Mouse (Mus musculus): Measurements from ENCODE around the gene Il34. TPM values are rescaled to one million over a fixed set of nuclear protein-coding genes. Genes with fewer than 3 reads are reported as not detected.

The Il34 gene
- total RNA-seq, 2 experiments from 2014 or later = 5.2 TPM

- no peak for TF ChIP-seq CTCF (IDR thresholded peaks at IDR 0.05)
- peak; percentile 14 for DNase-seq
- no peak overlapping the region for H3K4me3 ChIP-seq
- H3K27ac ChIP-seq = no peak overlapping the region
- intact Hi-C loops (cut with DNase I) = no loop called here
Measured at GRCm38 (mm10) chr8:110708429-110708828, 97.3 kb downstream of the Il34 start.

DNA sequence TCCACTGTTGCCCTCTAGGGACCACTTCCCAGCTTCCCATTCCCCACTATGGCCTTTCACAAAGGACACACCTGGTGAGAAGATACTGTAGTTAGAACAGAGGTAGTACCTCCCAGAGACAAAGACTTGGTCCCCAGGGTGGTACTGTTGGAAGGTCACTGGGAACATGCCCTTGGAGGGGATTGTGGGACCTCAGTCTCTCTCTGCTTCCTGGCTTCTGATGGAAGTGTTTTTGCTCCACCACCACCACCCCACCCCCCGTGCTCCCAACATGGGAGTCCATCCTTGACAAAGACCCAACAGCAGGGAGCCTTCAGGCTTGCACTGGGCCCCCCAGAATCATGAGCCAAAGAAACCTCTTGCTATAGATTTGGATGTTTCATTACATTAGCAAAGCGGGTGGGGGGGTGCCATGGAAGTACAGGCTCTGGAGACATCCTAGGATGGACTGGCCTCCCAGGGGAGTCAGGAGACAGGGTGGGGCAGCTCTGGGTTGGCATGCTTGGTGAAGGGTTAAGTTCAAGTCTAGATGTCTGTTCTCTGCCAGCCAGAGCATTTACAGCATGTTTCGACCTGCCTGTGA is 99.3 kb downstream of the Il34 start:
- TF ChIP-seq CTCF (IDR thresholded peaks at IDR 0.05) = no peak
- no peak overlapping the region for H3K4me3 ChIP-seq
- intact Hi-C loops (cut with DNase I) = no loop called here
- H3K27ac ChIP-seq = no peak overlapping the region
- no peak for DNase-seq

GRCm38 (mm10) chr8:110705391-110706287 is 100.1 kb downstream of the Il34 start:
- peak overlapping the region; percentile 46; the same call in 1 of the 2 replicates for H3K27ac ChIP-seq
- intact Hi-C loops (cut with DNase I) = no loop called here

DNA sequence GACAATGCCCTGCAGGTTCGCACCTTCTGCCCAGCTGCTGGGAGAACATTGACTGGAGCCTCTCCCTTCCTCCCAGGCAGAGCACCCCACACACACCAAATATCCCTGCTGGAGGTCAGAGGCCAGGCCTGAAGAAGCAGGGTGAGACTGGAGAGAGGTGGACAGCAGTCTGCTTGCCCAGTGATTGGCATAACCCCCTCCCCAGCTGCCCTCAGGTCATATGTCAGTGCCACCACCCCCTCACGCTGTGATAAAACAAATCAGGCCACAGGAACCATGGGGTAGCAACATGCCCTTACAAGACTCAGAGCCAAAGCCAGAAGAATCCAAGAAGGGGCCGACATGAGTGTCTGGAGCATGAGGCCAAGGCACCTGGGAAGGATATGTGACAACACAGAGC is 101.6 kb downstream of the Il34 start:
- intact Hi-C loops (cut with DNase I) = no loop called here
- H3K4me3 ChIP-seq = peak overlapping the region; percentile 55
- no peak for DNase-seq
- TF ChIP-seq CTCF (IDR thresholded peaks at IDR 0.05) = no peak
- peak overlapping the region; percentile 83 for H3K27ac ChIP-seq

More at GRCm38 (mm10) chr8:110705391-110706287, 100.1 kb downstream of the Il34 start:
- no peak for TF ChIP-seq CTCF (IDR thresholded peaks at IDR 0.05)
- no peak overlapping the region for H3K4me3 ChIP-seq
- DNase-seq = peak; percentile 66

DNA sequence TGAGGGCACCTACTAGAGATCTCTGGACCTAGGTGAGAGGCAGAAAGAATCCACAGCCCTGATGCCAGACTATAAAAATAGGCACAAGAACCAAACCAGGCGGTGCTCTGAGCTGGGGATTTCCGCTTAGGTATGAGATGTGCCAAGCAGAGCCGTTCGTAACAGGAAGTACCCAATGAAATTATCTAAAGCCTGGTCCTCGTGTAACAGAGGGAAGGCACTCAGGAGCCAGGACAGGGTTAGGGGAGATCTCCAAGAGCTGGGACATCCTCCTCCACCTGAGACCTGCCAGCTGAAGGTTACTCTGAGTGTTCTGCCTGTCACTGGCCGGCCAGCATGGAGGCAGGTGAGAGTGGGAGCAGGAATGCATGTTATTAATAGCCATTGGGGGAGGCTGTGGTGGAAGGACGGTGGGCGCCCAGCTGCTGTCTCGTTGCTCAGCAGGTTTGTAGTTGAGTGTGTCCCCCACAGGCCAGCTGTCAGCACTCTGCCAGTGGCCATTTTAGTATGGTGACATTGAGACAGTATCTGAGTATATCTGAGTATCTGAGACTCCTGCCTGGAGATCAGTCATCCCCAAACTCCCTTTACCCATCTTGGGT is 102.2 kb downstream of the Il34 start:
- no peak for TF ChIP-seq CTCF (IDR thresholded peaks at IDR 0.05)
- DNase-seq = no peak
- Histone ChIP-seq H3K27ac (peak overlapping the region; percentile 83), H3K4me3 (peak overlapping the region; percentile 55)
- intact Hi-C loops (cut with DNase I) = no loop called here

DNA sequence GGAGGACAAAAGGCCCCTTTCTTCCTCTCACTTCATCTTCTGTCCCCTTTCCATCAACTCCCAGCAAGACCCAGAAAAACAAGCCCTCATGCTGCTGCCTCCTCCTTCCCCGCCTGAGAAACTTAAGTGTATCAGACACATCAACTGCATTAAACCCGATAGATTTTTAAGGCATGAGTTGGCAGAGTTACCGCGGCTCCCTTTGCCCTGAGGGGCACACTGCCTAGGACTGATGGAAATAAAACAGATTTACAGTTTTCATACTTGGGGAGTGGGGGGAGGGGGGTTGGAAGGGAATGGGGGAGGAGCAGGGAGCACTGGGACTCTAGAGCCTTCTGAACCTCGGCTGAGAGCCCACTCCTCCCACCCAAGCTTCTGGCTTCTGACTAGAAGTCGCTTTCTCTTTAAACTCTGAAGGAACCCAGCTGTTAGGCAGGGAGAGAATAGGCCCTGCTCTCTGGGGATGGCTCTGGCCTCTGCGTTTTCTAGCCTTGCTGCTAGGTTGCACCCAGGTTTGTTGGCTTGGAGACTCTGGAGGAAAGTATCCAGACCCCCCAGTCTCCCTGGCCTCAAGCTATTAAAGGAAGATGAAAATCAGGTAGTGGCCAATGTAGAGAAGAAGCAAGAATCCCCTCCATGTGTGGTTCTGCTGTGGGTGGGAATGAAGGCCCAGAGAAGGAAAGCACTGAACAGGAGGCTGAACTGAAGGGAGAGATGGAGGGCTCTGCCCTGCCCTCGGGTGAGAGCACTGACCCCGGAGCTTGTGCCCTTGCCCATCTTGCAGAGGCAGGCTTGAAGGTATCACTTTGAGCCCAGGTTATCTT is 102.9 kb downstream of the Il34 start:
- Histone ChIP-seq H3K4me3 (peak overlapping the region; percentile 55), H3K27ac (peak overlapping the region; percentile 83)
- TF ChIP-seq CTCF (IDR thresholded peaks at IDR 0.05) = no peak
- no peak for DNase-seq
- intact Hi-C loops (cut with DNase I) = no loop called here

DNA sequence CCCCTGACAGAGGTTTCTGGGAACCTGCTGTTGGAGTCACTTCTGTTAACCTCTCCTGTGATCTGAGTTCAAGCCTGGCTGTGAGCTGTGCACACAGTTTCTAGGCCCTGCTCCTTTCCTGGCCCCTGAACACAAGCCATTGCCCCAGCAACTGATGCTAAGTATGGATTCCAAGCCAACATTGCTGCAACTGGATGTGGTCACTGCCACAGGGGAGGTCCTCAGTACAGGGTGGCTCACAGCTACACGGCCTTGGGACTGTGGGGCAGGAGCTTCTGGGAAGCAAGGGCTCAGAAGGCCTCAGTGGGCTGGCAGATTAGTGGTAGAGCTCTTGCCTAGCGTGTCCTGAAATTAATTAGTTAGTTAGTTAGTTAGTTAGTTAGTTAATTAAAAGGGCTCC is 105.2 kb downstream of the Il34 start:
- no peak overlapping the region for H3K4me3 ChIP-seq
- no peak for DNase-seq
- TF ChIP-seq CTCF (IDR thresholded peaks at IDR 0.05) = no peak
- intact Hi-C loops (cut with DNase I) = no loop called here
- no peak overlapping the region for H3K27ac ChIP-seq

DNA sequence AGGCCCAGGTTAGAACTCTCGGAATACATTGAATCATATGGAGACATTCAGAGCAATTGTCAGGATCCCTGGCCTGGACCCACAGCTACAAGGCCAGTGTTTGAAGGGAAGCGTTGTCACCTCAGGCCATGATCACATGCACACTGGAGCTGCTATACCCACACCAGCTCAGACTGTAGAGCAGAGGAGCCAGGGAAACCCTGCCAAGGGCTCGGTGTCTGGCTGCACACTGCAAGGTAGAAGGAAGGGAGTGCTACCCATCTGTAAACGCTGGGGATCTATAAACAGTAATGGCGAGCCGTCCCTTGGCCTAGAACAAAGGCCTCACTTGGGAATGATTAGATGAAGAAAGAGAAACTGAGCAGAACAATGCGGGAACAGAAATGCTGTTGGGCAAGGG is 106.2 kb downstream of the Il34 start:
- H3K27ac ChIP-seq = no peak overlapping the region
- intact Hi-C loops (cut with DNase I) = no loop called here
- no peak for DNase-seq
- no peak overlapping the region for H3K4me3 ChIP-seq
- TF ChIP-seq CTCF (IDR thresholded peaks at IDR 0.05) = no peak

- intact Hi-C loops (cut with DNase I) = no loop called here
- Histone ChIP-seq H3K27ac (no peak overlapping the region), H3K4me3 (no peak overlapping the region)
- no peak for TF ChIP-seq CTCF (IDR thresholded peaks at IDR 0.05)
- no peak for DNase-seq
Measured at GRCm38 (mm10) chr8:110698098-110698497, 107.6 kb downstream of the Il34 start.

GRCm38 (mm10) chr8:110697571-110697970 is 108.2 kb downstream of the Il34 start:
- intact Hi-C loops (cut with DNase I) = no loop called here
- no peak for DNase-seq
- Histone ChIP-seq H3K27ac (no peak overlapping the region), H3K4me3 (no peak overlapping the region)
- no peak for TF ChIP-seq CTCF (IDR thresholded peaks at IDR 0.05)

- no peak for TF ChIP-seq CTCF (IDR thresholded peaks at IDR 0.05)
- Histone ChIP-seq H3K27ac (no peak overlapping the region; the same call in 1 of the 2 replicates), H3K4me3 (no peak overlapping the region)
- DNase-seq = no peak
- intact Hi-C loops (cut with DNase I) = no loop called here
Measured at GRCm38 (mm10) chr8:110696051-110696450, 109.7 kb downstream of the Il34 start.

GRCm38 (mm10) chr8:110695431-110695830 is 110.3 kb downstream of the Il34 start:
- H3K27ac ChIP-seq = no peak overlapping the region
- intact Hi-C loops (cut with DNase I) = no loop called here
- TF ChIP-seq CTCF (IDR thresholded peaks at IDR 0.05) = no peak
- no peak for DNase-seq
- no peak overlapping the region for H3K4me3 ChIP-seq

Measured in gastrocnemius, adult 2 months (tissue).